Mouse (Mus musculus) urinary bladder, postnatal 14 days (tissue): ENCODE results near the gene Atp6v1g2.

ENCODE experiments used
- DNase-seq: peaks from one replicate; pipeline ENCODE4 v3.0.0; 2021; ENCODE audit warnings: low spot score

Atp6v1g2 gene

DNA sequence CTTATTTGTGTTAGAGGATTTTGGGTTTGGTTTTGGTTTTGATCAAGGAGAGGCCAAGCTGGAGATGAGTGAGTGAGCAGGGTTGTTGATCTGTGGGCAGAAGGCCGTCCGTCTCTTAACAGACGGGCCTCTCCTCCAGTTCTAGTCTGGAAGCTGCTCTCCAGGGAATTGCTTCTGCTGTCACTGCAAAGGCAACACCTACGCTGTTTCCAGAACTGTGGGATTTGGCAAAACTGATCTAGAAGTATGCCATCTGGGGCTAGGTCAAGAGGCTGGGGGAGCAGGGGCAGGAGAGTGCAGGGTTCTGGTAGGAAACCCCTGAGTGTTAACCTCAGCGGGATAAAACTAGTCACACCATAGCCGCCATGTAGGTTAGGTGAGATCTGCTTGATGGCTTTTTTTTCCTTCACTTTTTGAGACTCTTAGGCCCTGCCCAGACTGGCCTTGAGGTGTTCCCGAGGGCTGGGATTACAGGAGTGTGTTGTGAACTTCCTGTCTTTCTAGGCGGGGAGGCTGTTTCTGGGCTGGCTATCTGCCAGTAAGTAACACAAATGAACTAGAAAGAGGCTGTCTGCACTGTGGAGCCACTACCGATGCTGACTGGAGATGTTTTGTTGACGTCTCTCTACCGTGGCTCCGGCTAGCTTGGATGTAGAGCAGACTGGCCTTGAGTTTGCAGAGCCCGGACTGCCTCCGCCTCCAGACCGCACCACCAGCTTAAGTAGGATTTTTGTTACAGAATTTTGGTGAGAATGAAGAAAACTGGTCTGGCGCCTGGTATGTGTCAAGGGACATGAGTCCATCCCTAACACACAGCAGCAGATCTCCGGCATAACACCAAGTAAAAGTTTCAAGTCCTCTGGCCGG, at the start of gene Atp6v1g2:
Atp6v1g2 (plus strand) TSS at position 547 of the 867 bp plus-strand sequence.
- no peak for DNase-seq

DNA sequence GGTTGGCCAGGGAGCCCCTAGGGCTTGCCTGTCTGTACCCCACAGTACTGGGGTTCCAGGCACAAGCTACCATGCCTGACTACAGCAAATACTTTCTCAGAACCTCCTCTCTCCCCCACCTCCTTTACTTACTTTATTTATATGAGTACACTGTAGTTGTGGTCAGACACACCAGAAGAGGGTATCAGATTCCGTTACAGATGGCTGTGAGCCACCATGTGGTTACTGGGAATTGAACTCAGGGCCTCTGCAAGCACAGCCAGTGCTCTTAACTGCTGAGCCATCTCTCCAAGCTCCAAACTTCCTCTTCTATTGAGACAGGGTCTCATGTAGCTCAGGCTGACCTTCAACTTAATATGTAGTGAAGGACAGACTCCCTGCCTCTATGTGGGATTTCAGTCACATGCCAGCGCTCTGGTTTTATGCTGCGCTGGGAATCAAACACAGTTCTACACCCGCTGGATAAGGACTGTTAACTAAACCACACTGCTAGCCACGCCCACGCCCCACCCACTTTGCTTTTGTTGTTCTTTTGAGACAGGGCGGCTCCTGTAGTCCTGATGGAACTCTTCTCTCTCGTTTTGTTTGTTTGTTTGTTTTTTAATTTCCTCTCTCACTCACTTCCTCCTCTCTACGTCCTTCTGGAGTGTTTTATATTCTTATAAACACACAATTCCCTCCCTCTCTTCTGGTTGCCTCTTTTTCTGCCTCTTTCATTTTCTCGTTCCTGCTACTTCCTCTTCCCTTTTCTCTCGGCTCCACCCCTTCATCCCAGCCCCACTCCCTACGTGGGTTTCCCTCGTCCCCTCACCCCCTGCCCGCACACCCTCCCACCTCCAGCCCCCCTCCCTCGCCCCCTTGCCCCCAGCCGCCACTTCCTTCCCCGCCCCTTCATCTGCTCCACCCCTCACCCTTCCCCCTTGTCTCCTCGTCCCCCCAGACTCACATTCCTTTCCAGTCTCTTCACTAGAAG, 47.5 kb upstream of the Atp6v1g2 start:
- peak; percentile 83 for DNase-seq

DNA sequence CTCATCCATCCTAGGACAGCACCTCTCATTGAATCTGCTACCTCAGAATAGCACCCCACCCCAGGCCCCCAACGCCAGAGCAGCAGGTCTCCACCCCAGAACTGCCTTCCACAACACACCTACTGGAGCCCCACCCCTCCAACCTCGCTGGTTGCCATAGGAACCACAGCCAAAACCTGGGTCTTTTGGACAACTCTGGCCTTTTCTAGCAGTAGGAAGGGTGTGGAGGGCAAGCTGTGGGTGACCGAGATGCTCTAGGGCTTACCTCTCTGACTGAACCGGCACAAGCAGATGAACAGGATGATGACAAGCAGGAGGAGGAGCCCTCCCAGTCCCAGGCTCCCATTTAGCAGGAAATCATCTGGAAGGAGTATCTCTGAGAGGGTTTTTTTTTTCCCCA, 46.8 kb upstream of the Atp6v1g2 start:
- DNase-seq, result peak; percentile 19

DNA sequence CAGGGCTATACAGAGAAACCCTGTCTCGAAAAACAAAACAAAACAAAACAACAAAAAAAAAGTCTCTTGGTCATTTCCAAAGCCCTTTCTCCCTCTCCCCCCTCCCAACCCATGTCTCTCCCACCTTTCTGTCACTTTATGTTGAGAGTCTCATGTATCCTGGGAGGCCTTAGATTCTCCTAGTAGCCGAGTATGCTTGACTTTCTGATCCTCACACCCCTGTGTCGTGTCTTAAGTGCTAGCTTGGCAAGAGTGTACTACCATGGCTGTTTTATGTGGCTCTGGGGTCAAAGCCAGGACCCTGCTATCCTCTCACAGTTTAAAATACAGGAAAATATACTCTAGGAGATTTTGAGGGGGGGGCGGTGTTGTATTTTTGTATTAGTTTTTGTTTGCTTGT, 46.1 kb upstream of the Atp6v1g2 start:
- no peak for DNase-seq

DNA sequence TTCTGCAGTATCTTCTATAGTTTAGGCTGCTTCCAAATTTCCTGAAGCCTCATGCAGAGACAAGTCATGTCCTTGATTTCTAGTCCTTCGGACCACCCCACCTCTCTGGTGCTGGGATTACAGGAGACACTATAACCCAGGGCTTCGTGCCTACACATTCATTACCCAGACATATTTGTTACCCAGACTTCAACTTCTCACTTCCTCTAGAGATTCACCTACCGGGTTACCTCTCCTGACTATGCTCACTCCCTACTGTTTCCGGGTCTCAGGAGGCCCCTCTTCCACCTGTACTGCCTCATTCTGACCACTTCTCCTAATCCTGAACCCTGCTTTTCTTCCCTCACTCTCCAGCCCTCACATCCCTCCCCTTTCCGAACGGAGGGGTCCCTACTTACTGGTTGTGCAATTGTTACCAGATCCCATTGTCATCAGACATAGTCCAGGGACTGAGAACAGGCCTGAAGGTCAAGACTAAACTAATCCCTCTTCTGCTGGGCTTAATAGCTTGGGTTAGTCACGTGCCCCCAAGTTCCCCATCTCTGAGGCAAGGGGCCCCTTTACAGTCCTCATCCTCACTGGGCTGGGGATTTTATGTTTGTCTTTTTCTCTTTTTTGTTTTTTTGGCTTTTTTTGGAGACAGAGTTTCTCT, 45.4 kb upstream of the Atp6v1g2 start, which contains the start of gene Lst1:
Lst1 (minus strand) TSS at position 481 of the 652 bp plus-strand sequence.
- DNase-seq, result no peak

DNA sequence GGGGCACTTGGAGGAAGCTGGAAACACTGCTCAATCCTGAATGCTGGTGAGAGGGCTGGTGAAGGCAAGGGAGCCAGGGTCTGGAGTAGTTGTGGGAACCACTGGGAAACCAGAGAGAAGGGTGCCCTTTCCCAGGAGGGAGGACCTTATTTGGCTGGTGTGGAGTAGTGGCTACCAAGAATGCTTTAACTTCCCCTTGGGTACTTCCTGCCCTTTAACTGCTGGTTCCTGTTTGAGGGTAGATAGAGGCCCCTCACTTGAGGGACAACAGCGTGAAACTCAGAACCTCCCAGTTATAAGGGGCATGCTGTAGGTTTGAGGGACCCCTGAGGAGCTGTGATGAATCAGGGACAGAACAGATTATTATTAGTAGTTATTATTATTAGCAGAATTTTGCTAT, 44.3 kb upstream of the Atp6v1g2 start:
- no peak for DNase-seq

DNA sequence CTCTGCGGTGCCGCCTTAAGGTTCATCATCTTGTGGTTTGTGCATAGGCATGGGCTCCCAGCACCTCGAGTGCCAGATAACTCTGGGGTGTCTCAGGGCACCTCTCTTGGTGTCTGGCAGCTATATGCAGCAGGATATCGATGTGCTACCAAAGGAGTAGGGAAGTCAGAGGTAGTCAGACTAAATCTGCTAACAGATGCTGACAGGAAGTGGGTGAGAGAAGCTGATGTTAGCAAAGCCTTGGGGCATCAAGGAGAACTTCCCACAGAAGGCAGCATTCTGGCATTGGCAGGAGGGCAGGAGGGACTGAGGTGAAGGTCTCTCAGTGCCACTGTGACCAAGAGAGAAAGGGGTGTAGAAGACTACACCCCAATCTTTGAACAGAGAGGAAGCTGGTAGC, 43.4 kb upstream of the Atp6v1g2 start:
- no peak for DNase-seq

DNA sequence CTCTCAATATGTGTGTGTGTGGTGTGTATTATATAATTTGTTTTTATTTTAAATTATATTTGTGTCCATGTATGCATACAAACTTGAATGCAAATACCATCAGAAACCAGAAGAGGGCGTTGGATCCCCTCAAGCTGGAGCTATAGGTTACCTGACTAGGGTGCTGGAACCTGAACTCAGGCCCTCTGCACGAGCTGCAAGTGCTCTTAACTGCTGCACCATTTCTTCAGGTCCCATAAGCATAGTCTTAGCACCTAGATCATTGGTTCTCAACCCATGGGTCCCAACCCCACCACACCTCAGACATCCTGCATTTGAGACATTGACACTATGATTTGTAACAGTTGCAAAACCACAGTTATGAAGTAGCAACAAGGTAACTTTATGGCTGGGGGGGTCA, 41.7 kb upstream of the Atp6v1g2 start:
- no peak for DNase-seq

DNA sequence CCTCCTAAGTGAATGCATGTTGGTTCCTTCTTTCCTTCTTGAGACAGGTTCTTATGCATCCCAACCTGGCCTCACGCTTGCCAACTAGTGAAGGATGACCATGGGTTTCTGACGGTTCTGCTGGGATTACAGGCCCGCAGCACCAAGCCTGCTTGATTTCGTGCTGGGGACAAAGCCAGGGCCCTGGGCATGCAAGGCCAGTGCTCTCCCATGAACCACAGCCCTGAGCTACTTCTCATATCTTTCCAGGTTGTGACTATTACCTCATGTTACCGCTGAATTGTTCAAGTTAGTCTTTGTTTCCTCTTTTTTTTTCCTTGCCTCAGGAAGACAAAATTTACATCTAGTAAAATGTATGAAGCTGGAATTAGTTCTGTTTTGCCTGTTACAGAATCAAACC, 40.5 kb upstream of the Atp6v1g2 start:
- DNase-seq, result no peak

DNA sequence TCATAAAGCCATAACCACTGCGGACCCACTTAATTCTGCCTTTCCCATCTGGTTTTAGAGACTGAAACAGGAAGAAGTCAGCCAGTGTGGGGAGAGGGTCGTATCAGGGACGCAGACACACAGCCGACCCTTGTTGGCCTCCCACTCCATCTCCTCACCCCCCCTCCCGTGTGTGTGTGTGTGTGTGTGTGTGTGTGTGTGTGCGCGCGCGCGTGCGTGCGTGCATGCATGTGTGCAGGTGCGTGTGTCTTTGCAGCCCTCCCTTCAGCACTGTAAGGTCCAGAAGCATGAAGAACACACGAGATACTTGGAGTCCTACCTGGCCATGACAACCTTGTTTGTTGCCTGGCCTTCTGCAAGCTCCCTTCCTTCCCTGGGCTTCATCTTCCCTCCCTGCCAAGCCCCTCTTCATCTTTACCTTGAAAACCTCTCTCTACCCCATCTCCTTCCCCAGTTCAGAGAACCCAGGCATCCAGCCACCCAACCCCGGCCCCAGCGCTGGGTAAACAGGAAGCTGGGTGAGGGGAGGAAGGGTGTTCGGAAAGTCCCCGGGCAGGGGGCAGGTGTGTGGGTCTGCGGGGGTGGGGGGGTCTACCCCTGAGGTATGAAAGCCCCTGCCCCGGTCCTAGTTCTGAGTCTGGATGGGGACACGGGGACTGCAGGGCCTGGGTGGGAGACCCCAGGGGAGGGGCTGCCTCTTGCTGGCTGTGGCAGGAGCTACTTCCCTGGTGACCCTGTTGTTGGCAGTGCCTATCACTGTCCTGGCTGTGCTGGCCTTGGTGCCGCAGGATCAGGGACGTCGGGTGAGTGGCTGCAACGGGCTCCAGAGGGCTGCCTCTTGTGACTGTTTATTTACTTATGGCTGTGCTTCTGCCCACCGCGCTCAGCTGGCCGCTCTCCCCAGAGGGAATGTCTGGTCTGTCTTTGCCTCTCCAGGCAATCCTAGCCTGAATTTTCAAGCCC, 39.3 kb upstream of the Atp6v1g2 start, which contains the start of gene Ltb:
Ltb (plus strand) TSS at position 559 of the 963 bp plus-strand sequence.
- no peak for DNase-seq

DNA sequence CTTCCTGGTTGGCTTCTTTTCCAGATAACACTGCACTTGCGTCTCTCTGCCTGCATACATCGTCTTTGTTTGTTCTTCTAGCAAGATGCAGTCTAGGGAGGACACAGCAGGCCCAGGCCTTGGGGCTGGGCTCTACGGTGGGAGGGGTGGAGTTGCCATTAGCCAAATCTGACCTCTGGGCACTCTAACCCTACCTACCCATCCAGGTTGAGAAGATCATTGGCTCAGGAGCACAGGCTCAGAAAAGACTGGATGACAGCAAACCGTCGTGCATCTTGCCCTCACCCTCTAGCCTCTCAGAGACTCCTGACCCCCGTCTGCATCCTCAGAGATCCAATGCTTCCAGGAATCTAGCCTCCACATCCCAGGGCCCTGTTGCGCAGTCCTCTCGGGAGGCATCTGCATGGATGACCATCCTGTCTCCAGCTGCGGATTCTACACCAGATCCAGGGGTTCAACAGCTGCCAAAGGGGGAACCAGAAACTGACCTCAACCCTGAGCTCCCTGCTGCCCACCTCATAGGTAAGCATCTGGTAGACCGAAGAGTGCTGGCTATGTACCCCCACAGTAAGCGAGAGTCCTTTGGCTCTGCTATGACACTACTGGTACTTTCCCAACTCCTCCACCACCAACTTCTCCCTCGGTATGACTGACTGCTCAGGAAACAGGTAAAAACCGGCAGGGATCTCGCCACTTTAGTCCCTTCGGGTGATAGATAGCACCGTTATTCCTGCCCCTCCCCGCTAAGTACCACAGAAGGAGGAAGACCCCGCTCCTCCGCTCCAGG, 38.4 kb upstream of the Atp6v1g2 start:
- DNase-seq, result no peak

DNA sequence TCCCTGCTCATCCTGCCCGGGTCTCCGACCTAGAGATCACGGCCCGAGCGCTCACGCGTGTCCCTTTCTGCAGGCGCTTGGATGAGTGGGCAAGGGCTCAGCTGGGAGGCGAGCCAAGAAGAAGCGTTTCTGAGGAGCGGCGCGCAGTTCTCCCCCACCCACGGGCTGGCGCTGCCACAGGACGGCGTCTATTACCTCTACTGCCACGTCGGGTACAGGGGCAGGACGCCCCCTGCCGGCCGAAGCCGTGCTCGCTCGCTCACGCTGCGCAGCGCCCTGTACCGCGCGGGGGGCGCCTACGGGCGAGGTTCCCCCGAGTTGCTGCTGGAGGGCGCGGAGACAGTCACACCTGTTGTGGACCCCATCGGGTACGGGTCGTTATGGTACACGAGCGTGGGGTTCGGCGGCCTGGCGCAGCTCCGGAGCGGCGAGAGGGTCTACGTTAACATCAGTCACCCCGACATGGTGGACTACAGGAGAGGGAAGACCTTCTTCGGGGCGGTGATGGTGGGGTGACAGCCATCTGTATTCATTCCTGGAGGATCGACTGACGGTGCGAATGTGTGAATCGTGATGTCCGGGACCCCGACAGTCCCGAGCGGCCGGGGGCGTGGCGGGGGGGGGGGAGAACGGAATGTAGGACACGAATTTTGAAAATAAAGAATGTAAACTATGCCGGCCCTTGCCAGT, 37.7 kb upstream of the Atp6v1g2 start:
- peak; percentile 84 for DNase-seq

DNA sequence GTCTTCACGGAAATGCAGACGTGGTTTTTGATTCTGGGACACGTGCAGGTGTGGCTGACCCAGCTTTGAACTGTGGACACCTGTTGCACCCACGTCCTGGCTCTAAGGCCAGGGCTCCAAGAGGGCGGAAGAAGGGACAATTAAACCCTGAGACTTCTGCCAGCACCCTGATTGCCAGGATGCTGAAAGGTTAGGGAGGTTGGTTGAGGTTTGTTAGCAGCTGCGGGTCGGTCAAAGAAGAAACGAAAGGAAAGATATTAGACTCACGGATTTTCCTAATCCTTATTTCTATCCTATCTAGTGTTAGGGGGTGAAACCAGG, 37.2 kb upstream of the Atp6v1g2 start:
- DNase-seq, result no peak

DNA sequence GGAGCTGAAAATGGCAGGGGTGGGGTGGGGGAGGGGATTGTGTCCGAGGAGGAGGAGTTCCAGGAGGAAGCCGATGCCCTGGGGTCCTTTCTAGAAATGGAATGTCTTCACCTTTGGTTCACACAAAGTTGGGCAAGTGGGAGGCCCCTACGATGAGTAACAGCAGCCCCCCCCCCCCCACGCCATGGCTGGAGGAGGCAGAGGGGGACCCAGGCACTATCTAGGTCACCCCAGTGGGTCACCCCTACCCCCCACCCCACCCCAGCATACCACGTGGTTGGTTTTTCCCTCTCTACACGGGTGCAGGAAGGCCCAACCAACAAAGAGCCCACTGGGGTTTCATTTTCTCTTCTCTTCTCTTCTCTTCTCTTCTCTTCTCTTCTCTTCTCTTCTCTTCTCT, 36.3 kb upstream of the Atp6v1g2 start:
- DNase-seq, result no peak

DNA sequence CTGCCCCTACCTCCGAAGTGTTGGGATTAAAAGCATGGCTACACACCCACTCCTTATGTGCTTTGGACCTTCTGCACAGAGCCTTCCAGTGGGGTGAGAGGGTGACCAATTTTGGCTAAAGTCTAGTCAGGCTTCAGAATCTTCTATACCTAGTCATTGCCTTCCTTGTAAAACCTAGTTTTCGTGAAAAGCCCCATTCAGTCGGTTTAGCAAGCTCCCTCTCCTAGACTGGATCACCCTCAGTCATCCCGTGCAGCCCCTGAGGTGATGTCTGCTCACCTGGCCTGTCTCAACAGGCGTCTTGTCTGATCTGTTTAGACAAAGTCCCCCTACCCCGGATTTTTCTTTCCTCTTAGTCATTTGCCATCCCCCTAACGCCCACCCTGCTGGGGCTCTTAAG, 35.4 kb upstream of the Atp6v1g2 start:
- DNase-seq, result no peak

DNA sequence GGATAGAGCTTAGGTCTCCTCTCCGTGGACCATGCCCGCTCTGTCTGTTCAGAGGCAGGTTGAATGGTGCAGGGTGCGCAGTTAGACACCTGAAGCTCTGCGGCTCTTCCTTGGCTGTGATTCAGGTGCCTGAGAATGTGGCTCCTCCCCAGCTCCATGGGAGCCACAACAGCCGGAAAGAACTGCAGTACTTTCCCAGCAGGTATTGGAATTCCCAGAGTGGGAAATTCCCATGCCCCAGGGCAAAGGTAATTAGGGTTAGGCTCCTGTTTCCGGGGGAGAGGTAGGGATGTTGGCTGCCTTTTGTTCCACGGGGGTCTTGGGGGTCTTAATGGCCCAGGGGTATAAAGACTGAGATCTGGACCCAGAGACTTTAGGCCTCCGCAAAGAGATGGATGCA, 34.5 kb upstream of the Atp6v1g2 start:
- DNase-seq, result no peak

DNA sequence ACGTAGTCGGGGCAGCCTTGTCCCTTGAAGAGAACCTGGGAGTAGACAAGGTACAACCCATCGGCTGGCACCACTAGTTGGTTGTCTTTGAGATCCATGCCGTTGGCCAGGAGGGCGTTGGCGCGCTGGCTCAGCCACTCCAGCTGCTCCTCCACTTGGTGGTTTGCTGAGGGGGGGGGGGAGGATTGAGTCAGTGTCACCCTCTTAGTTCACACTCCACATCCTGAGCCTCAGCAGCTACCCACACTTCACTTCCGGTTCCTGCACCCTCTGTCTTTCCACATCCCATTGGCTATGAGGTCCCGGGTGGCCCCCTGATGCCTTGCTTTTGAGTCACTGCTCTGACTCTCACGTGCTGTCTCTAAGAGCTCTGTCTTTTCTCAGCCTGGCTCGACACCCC, 33.1 kb upstream of the Atp6v1g2 start:
- DNase-seq, result no peak

DNA sequence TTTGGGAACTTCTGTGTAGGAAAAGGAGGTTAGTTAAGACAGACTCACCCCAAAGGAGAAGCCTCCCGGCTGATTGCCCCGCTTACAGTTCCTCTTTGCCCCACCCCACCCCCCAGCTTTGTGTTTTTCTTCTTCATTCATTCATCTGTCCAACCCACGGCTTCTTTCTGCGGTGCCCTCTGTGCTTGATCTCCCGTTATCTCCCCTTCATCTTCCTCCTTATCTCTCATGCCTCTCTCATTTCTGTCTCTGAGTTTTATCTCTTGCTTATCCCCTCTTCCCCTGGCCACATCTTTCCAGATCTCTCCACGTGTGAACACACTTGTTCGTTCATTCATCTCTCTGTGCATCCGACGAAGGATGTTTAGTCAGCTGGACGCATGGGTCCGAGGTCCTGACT, 32.3 kb upstream of the Atp6v1g2 start:
- DNase-seq, result no peak

DNA sequence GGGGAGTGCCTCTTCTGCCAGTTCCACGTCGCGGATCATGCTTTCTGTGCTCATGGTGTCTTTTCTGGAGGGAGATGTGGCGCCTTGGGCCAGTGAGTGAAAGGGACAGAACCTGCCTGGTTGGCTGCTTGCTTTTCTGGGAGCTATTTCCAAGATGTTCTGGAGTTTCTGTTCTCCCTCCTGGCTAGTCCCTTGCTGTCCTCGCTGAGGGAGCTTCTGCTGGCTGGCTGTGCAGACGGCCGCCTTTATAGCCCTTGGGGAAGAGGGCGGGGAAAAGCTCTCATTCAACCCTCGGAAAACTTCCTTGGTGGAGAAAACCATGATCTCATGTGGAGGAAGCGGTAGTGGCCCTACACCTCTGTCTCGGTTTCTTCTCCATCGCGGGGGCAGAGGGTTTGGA, 31.7 kb upstream of the Atp6v1g2 start, which contains the start of gene Tnf:
Tnf (minus strand) TSS at position 221 of the 400 bp plus-strand sequence.
- DNase-seq, result peak; percentile 49

DNA sequence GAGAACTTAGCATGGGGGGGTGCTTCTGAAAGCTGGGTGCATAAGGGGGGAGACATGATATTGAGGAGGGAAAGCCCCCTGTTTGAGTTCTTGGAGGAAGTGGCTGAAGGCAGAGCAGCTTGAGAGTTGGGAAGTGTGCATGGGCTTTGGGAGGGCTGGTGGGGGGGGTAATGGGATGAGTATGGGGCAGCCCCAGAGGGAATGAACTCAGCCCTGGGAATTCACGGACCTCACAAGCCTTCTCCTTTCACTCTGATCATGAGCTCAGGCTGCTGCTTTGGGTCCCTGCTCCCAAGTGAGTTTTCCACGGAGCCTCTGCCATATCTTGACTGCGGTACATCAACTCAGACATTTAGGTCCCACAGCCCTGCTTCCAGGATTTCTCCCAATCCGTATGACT, 31.0 kb upstream of the Atp6v1g2 start:
- DNase-seq, result no peak
